Mouse (Mus musculus) frontal cortex, postnatal 25 days (tissue): ENCODE results near the gene S100a7a.

Experiments
- DNase-seq, 2 experiments: peaks; one replicate each; pipeline ENCODE4 v3.0.0; 2022; ENCODE audit warnings: low spot score in 2 of 2

S100a7a gene

GRCm38 (mm10) chr3:90653717-90654116 lies at the start of gene S100a7a:
S100a7a (plus strand) TSS chr3:90654017.
- DNase-seq = no peak

GRCm38 (mm10) chr3:90604416-90604815 lies 49.4 kb upstream of the S100a7a start:
- DNase-seq = peak in 1 of 2 experiments; percentile 48

- no peak for DNase-seq
These were observed 48.8 kb upstream of the S100a7a start for GRCm38 (mm10) chr3:90605049-90605448.

GRCm38 (mm10) chr3:90605736-90606135 lies 48.1 kb upstream of the S100a7a start:
- DNase-seq = no peak

- DNase-seq = no peak
These were observed 47.6 kb upstream of the S100a7a start for GRCm38 (mm10) chr3:90606185-90606584.

- DNase-seq = no peak
These were observed 46.5 kb upstream of the S100a7a start for GRCm38 (mm10) chr3:90607361-90607760.

GRCm38 (mm10) chr3:90608223-90608622 lies 45.6 kb upstream of the S100a7a start, which contains the start of gene S100a5:
S100a5 (plus strand) TSS chr3:90608523.
- no peak for DNase-seq

- DNase-seq = no peak
These were observed 44.7 kb upstream of the S100a7a start for GRCm38 (mm10) chr3:90609102-90609501.

- DNase-seq = no peak
These were observed 42.3 kb upstream of the S100a7a start for GRCm38 (mm10) chr3:90611494-90611893.

- DNase-seq = no peak
These were observed 41.8 kb upstream of the S100a7a start for GRCm38 (mm10) chr3:90612061-90612460.

- DNase-seq = peak in 1 of 2 experiments; percentile 39
These were observed 41.0 kb upstream of the S100a7a start, which contains the start of gene S100a6 for GRCm38 (mm10) chr3:90612728-90613291. S100a6 (plus strand) TSS chr3:90612882.

- DNase-seq = no peak
These were observed 40.2 kb upstream of the S100a7a start for GRCm38 (mm10) chr3:90613461-90614147.

GRCm38 (mm10) chr3:90614148-90614530 lies 39.7 kb upstream of the S100a7a start:
- DNase-seq = no peak

- DNase-seq = no peak
These were observed 39.1 kb upstream of the S100a7a start for GRCm38 (mm10) chr3:90614611-90615251.

- DNase-seq = peak; percentile 53 to 70
These were observed 38.4 kb upstream of the S100a7a start for GRCm38 (mm10) chr3:90615415-90615814.

- no peak for DNase-seq
These were observed 37.9 kb upstream of the S100a7a start for GRCm38 (mm10) chr3:90615911-90616310.

- DNase-seq = no peak
These were observed 36.2 kb upstream of the S100a7a start for GRCm38 (mm10) chr3:90617586-90617985.

- no peak for DNase-seq
These were observed 32.3 kb upstream of the S100a7a start for GRCm38 (mm10) chr3:90621552-90621951.

- no peak for DNase-seq
These were observed 30.3 kb upstream of the S100a7a start for GRCm38 (mm10) chr3:90623435-90624071.

- no peak for DNase-seq
These were observed 28.3 kb upstream of the S100a7a start for GRCm38 (mm10) chr3:90625496-90625895.

- DNase-seq = no peak
These were observed 27.4 kb upstream of the S100a7a start for GRCm38 (mm10) chr3:90626266-90627021.

- no peak for DNase-seq
These were observed 26.5 kb upstream of the S100a7a start for GRCm38 (mm10) chr3:90627366-90627765.
